Mouse (Mus musculus): ENCODE results near the gene Dnaja2. TPM values are rescaled to one million over a fixed set of nuclear protein-coding genes. Genes with fewer than 3 reads are reported as not detected.

Dnaja2 gene
- polyA plus RNA-seq, 1 experiment from 2014 or later, result 163 TPM

DNA sequence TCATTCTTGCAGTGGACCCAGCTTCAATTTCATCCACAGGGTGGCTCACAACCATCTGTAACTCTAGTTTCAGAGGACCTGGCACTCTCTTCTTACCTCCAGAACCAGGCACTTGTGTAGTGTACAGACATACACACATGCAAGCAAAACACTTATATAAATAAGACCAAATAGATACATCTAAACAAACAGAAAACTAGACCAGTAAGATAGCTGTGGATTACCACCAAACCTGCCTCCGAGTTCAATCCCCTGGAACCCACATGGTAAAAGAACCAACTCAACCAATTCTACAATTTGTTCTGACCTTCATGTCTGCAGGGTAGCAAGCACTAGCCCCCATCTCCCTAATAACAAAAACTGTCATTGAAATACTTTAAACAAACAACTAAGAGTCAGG is 3.2 kb downstream of the Dnaja2 start:
- H3K4me3 ChIP-seq, result no peak overlapping the region
- H3K27ac ChIP-seq, result no peak overlapping the region
- ATAC-seq (ENCODE audit: insufficient number of reproducible peaks, insufficient read depth, low FRiP score, low TSS enrichment, low read depth), result no peak
- H3K36me3 ChIP-seq, result peaks cover 52% of the 10 kb centered on the region
- H3K4me2 ChIP-seq, result no peak overlapping the region
- peaks cover 1% of the 10 kb centered on the region; the same call in 1 of the 2 replicates for H3K4me1 ChIP-seq
- no peak overlapping the region for H3K9ac ChIP-seq
- no peaks in the 10 kb centered on the region for H3K9me3 ChIP-seq
- no peaks in the 10 kb centered on the region for H3K27me3 ChIP-seq
- WGBS, result 92% methylated on average over 1 of the region's 1 CpGs

GRCm38 (mm10) chr8:85536332-85536731 is 18.8 kb downstream of the Dnaja2 start:
- Histone ChIP-seq H3K27me3 (no peaks in the 10 kb centered on the region), H3K4me1 (no peaks in the 10 kb centered on the region), H3K4me3 (no peak overlapping the region), H3K36me3 (peaks cover 70% of the 10 kb centered on the region), H3K4me2 (no peak overlapping the region), H3K27ac (no peak overlapping the region), H3K9ac (no peak overlapping the region), H3K9me3 (no peaks in the 10 kb centered on the region)
- 94% methylated on average over 2 of the region's 2 CpGs for WGBS
- ATAC-seq (ENCODE audit: insufficient number of reproducible peaks, insufficient read depth, low FRiP score, low TSS enrichment, low read depth), result no peak

- Histone ChIP-seq H3K9me3 (no peaks in the 10 kb centered on the region), H3K4me1 (no peaks in the 10 kb centered on the region), H3K4me2 (no peak overlapping the region), H3K36me3 (peaks cover 61% of the 10 kb centered on the region), H3K27me3 (no peaks in the 10 kb centered on the region), H3K27ac (no peak overlapping the region), H3K4me3 (no peak overlapping the region), H3K9ac (no peak overlapping the region)
- WGBS, result 57% methylated on average over 1 of the region's 1 CpGs
- no peak for ATAC-seq (ENCODE audit: insufficient number of reproducible peaks, insufficient read depth, low FRiP score, low TSS enrichment, low read depth)
Measured at GRCm38 (mm10) chr8:85534163-85534562, 21.0 kb downstream of the Dnaja2 start.

DNA sequence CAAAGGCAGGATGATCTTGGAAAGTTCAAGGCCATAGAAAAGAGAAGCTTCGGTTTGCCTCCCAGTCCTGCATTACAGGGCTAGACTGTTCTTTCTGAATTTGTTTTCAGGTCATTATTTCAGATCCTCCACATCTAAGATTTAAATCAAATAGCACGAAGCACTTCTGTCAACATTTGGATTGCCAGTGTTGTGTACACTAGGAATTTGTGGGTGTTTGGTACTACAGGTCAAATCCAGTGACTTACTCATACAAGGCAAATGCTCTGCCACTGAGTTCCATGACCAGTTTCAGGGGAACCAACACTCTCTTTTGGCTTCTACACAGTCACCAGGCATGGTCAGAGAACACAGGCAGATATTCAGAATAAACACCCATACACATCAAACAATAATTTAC is 21.7 kb downstream of the Dnaja2 start:
- no peak overlapping the region for H3K4me3 ChIP-seq
- ATAC-seq (ENCODE audit: insufficient number of reproducible peaks, insufficient read depth, low FRiP score, low TSS enrichment, low read depth), result no peak
- no peak overlapping the region for H3K4me2 ChIP-seq
- H3K36me3 ChIP-seq, result peaks cover 54% of the 10 kb centered on the region
- no peaks in the 10 kb centered on the region for H3K4me1 ChIP-seq
- no peak overlapping the region for H3K9ac ChIP-seq
- no peaks in the 10 kb centered on the region for H3K27me3 ChIP-seq
- H3K9me3 ChIP-seq, result no peaks in the 10 kb centered on the region
- H3K27ac ChIP-seq, result no peak overlapping the region
- WGBS, result 97% methylated on average over 2 of the region's 2 CpGs

DNA sequence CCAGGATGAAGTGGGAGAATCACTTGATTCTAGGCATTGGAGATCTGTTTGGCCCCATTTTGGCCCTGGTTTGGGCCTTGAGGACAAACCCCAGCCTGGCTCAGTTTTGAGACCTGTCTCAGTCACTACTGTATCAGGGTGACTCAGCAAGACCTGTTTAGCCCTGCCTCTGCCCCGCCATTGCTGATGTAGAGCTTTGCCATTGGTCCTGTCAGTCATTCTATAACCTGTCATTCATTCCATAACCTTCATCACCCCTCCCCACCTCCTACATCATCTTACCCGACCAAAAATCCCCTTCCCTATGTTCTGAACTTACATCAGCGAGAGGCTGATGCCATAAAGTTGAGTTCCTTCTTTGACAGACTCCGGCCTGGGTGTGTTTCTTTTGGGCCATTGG is 22.3 kb downstream of the Dnaja2 start:
- WGBS, result 85% methylated on average over 4 of the region's 4 CpGs
- no peak overlapping the region for H3K27ac ChIP-seq

DNA sequence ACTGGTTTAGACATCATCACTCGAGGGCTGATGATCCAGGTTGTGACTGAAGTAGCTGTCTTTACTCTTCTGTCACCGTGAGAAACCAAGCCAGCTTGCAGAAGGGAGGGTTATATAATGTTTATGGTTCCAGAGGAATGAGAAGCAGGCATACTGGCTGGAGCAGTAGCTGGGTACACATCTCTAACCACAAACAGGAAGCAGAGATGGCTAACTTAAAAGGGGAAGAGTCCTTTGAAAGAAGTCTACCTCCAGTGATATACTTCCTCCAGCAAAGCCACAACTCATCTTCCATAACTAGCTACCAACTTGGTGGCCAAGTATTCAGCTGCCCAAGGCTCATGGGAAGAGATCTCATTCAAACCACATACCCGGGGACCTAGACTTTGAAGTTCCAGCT is 23.7 kb downstream of the Dnaja2 start:
- Histone ChIP-seq H3K27me3 (no peaks in the 10 kb centered on the region), H3K27ac (no peak overlapping the region), H3K4me2 (no peak overlapping the region), H3K4me1 (no peaks in the 10 kb centered on the region), H3K36me3 (peaks cover 38% of the 10 kb centered on the region), H3K9ac (no peak overlapping the region), H3K9me3 (no peaks in the 10 kb centered on the region), H3K4me3 (no peak overlapping the region)
- ATAC-seq (ENCODE audit: insufficient number of reproducible peaks, insufficient read depth, low FRiP score, low TSS enrichment, low read depth), result no peak
- 82% methylated on average over 3 of the region's 3 CpGs for WGBS

More for the DNA sequence above, 22.3 kb downstream of the Dnaja2 start:
- Histone ChIP-seq H3K9ac (no peak overlapping the region), H3K36me3 (peaks cover 48% of the 10 kb centered on the region), H3K9me3 (no peaks in the 10 kb centered on the region), H3K4me1 (no peaks in the 10 kb centered on the region), H3K4me2 (no peak overlapping the region), H3K4me3 (no peak overlapping the region), H3K27me3 (no peaks in the 10 kb centered on the region)
- no peak for ATAC-seq (ENCODE audit: insufficient number of reproducible peaks, insufficient read depth, low FRiP score, low TSS enrichment, low read depth)

GRCm38 (mm10) chr8:85530717-85531116 is 24.4 kb downstream of the Dnaja2 start:
- ATAC-seq (ENCODE audit: insufficient number of reproducible peaks, insufficient read depth, low FRiP score, low TSS enrichment, low read depth), result no peak
- WGBS, result 95% methylated on average over 1 of the region's 1 CpGs
- H3K9me3 ChIP-seq, result no peaks in the 10 kb centered on the region
- no peak overlapping the region for H3K4me2 ChIP-seq
- H3K27ac ChIP-seq, result no peak overlapping the region
- no peaks in the 10 kb centered on the region for H3K27me3 ChIP-seq
- no peak overlapping the region for H3K9ac ChIP-seq
- H3K4me1 ChIP-seq, result no peaks in the 10 kb centered on the region
- H3K36me3 ChIP-seq, result peaks cover 37% of the 10 kb centered on the region
- H3K4me3 ChIP-seq, result no peak overlapping the region

DNA sequence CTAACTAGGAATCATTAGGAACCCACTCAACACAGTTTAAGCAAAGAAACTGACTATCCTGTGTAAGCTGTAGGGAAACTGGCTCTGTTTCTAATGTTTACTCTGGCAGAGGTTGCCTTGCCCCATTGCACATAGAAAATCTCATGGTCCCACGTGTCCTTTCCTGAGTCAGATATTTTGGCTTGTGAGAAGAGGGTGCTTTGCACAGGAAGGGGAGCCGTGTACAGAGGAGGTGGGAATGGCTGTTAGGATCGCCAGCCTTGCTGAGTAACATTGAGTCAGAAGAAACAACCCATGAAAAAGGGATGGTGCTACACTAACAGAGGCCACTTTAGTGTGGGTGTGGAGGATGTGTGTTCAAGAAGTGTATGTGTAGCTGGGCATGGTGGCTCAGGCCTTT is 26.2 kb downstream of the Dnaja2 start:
- H3K4me3 ChIP-seq, result no peak overlapping the region
- H3K9ac ChIP-seq, result no peak overlapping the region
- H3K9me3 ChIP-seq, result no peaks in the 10 kb centered on the region
- 86% methylated on average over 3 of the region's 3 CpGs for WGBS
- H3K36me3 ChIP-seq, result peaks cover 28% of the 10 kb centered on the region
- no peak overlapping the region for H3K4me2 ChIP-seq
- no peak overlapping the region for H3K27ac ChIP-seq
- H3K27me3 ChIP-seq, result no peaks in the 10 kb centered on the region
- no peak for ATAC-seq (ENCODE audit: insufficient number of reproducible peaks, insufficient read depth, low FRiP score, low TSS enrichment, low read depth)
- H3K4me1 ChIP-seq, result no peaks in the 10 kb centered on the region

- H3K4me3 ChIP-seq, result no peak overlapping the region
- peaks cover 55% of the 10 kb centered on the region for H3K36me3 ChIP-seq
- H3K9ac ChIP-seq, result no peak overlapping the region
- no peaks in the 10 kb centered on the region for H3K27me3 ChIP-seq
- 20% methylated on average over 6 of the region's 6 CpGs for WGBS
- ATAC-seq (ENCODE audit: insufficient number of reproducible peaks, insufficient read depth, low FRiP score, low TSS enrichment, low read depth), result no peak
- H3K9me3 ChIP-seq, result no peaks in the 10 kb centered on the region
- H3K4me1 ChIP-seq, result no peaks in the 10 kb centered on the region
- no peak overlapping the region for H3K4me2 ChIP-seq
- H3K27ac ChIP-seq, result no peak overlapping the region
Measured at GRCm38 (mm10) chr8:85526105-85526504, 29.0 kb downstream of the Dnaja2 start.

- 92% methylated on average over 7 of the region's 7 CpGs for WGBS
- Histone ChIP-seq H3K36me3 (peaks cover 64% of the 10 kb centered on the region), H3K27ac (no peak overlapping the region), H3K9ac (no peak overlapping the region), H3K4me2 (no peak overlapping the region), H3K9me3 (no peaks in the 10 kb centered on the region), H3K4me3 (no peak overlapping the region), H3K27me3 (no peaks in the 10 kb centered on the region), H3K4me1 (no peaks in the 10 kb centered on the region)
- ATAC-seq (ENCODE audit: insufficient number of reproducible peaks, insufficient read depth, low FRiP score, low TSS enrichment, low read depth), result no peak
Measured at GRCm38 (mm10) chr8:85524086-85524485, 31.1 kb downstream of the Dnaja2 start.

DNA sequence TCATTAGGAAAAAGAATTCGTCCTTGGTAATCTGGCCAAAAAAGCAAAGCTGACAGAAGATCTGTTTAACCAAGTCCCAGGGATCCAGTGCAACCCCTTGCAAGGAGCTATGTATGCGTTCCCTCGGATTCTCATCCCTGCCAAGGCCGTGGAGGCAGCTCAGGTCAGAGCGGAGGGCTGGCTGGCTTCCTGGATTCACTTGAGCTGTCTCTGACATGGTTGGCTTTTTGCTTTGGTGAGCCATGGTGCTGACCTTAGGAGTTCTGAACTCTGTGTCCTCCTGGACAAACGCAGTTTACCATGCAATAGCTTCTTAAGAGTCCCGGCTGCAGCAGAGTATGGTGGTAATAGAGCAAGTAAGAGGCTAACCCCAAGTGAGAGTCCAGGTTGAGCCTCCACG is 33.8 kb downstream of the Dnaja2 start:
- no peak overlapping the region for H3K9ac ChIP-seq
- 91% methylated on average over 8 of the region's 8 CpGs for WGBS
- H3K27ac ChIP-seq, result no peak overlapping the region
- ATAC-seq (ENCODE audit: insufficient number of reproducible peaks, insufficient read depth, low FRiP score, low TSS enrichment, low read depth), result no peak
- no peak overlapping the region for H3K4me2 ChIP-seq
- no peaks in the 10 kb centered on the region for H3K9me3 ChIP-seq
- H3K36me3 ChIP-seq, result peaks cover 86% of the 10 kb centered on the region
- no peaks in the 10 kb centered on the region for H3K27me3 ChIP-seq
- H3K4me1 ChIP-seq, result no peaks in the 10 kb centered on the region
- no peak overlapping the region for H3K4me3 ChIP-seq

GRCm38 (mm10) chr8:85520586-85520985 is 34.6 kb downstream of the Dnaja2 start:
- Histone ChIP-seq H3K4me2 (no peak overlapping the region), H3K9ac (no peak overlapping the region), H3K4me3 (no peak overlapping the region), H3K4me1 (peaks cover 3% of the 10 kb centered on the region), H3K9me3 (no peaks in the 10 kb centered on the region), H3K27ac (no peak overlapping the region), H3K36me3 (peaks cover 88% of the 10 kb centered on the region), H3K27me3 (no peaks in the 10 kb centered on the region)
- ATAC-seq (ENCODE audit: insufficient number of reproducible peaks, insufficient read depth, low FRiP score, low TSS enrichment, low read depth), result no peak
- 94% methylated on average over 4 of the region's 4 CpGs for WGBS

DNA sequence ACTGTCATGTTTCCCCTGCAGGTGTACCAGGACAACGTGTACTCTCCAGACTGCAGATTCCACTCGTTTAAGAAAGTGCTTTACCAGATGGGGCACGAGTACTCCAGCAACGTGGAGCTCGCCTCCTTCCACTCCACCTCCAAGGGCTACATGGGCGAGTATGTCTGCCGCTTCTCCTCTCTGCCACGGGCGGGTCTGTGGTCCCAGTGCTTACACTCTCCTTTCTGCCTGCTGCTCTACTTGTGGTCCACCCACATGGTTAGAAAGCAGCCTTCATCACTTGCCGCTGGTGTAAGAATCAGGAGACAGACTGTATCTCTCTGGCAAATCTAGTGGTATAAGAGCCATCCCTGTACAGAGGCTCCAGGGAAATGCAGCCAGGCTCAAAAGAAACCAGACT is 37.2 kb downstream of the Dnaja2 start:
- Histone ChIP-seq H3K4me3 (no peak overlapping the region), H3K27me3 (no peaks in the 10 kb centered on the region), H3K4me2 (no peak overlapping the region), H3K4me1 (peaks cover 7% of the 10 kb centered on the region), H3K9ac (no peak overlapping the region), H3K27ac (no peak overlapping the region), H3K9me3 (no peaks in the 10 kb centered on the region), H3K36me3 (peaks cover 95% of the 10 kb centered on the region)
- no peak for ATAC-seq (ENCODE audit: insufficient number of reproducible peaks, insufficient read depth, low FRiP score, low TSS enrichment, low read depth)
- 91% methylated on average over 10 of the region's 10 CpGs for WGBS
